Mouse (Mus musculus): ENCODE results near the gene M1ap.
A peak's percentile ranks its signal among the peaks of the same experiment; 100 is the strongest.

M1ap gene

GRCm38 (mm10) chr6:83033249-83034185 lies 86.8 kb downstream of the M1ap start, which contains the start of the genes Dok1 and Loxl3:
TSS of gene Dok1 (minus strand) at chr6:83033471.
TSS of gene Loxl3 (plus strand) at chr6:83034173.
- peak; percentile 76 to 78 for DNase-seq (ENCODE audit: low spot score in 2 of 2)

GRCm38 (mm10) chr6:83034463-83035055 lies 87.9 kb downstream of the M1ap start:
- DNase-seq (ENCODE audit: low spot score in 2 of 2), result no peak

- no peak for DNase-seq (ENCODE audit: low spot score in 2 of 2)
Measured at GRCm38 (mm10) chr6:83037188-83037587, 90.5 kb downstream of the M1ap start.

- DNase-seq (ENCODE audit: low spot score in 2 of 2), result peak; percentile 89 to 91
Measured at GRCm38 (mm10) chr6:83038496-83039012, 91.9 kb downstream of the M1ap start.

- DNase-seq (ENCODE audit: low spot score in 2 of 2), result no peak
Measured at GRCm38 (mm10) chr6:83040601-83041000, 93.9 kb downstream of the M1ap start.

GRCm38 (mm10) chr6:83043561-83043960 lies 96.9 kb downstream of the M1ap start:
- no peak for DNase-seq (ENCODE audit: low spot score in 2 of 2)

GRCm38 (mm10) chr6:83043993-83044392 lies 97.3 kb downstream of the M1ap start:
- DNase-seq (ENCODE audit: low spot score in 2 of 2), result no peak

- DNase-seq (ENCODE audit: low spot score in 2 of 2), result peak; percentile 54 to 59
Measured at GRCm38 (mm10) chr6:83044742-83045141, 98.0 kb downstream of the M1ap start.

GRCm38 (mm10) chr6:83049367-83049766 lies 102.7 kb downstream of the M1ap start:
- no peak for DNase-seq (ENCODE audit: low spot score in 2 of 2)

- DNase-seq (ENCODE audit: low spot score in 2 of 2), result peak in 1 of 2 experiments; percentile 26
Measured at GRCm38 (mm10) chr6:83053136-83053960, 106.6 kb downstream of the M1ap start.

- peak; percentile 96 to 97 for DNase-seq (ENCODE audit: low spot score in 2 of 2)
Measured at GRCm38 (mm10) chr6:83054074-83054851, 107.6 kb downstream of the M1ap start, which contains the start of gene Aup1. TSS of gene Aup1 (plus strand) at chr6:83054521.

- DNase-seq (ENCODE audit: low spot score in 2 of 2), result peak; percentile 28 to 35
Measured at GRCm38 (mm10) chr6:83054871-83055431, 108.2 kb downstream of the M1ap start, which contains the start of gene Htra2. TSS of gene Htra2 (minus strand) at chr6:83055273.

- DNase-seq (ENCODE audit: low spot score in 2 of 2), result no peak
Measured at GRCm38 (mm10) chr6:83057790-83058189, 111.1 kb downstream of the M1ap start, which contains the start of gene Dqx1. TSS of gene Dqx1 (plus strand) at chr6:83057844.

GRCm38 (mm10) chr6:83058725-83059124 lies 112.0 kb downstream of the M1ap start:
- no peak for DNase-seq (ENCODE audit: low spot score in 2 of 2)

- DNase-seq (ENCODE audit: low spot score in 2 of 2), result no peak
Measured at GRCm38 (mm10) chr6:83065995-83066394, 119.3 kb downstream of the M1ap start.

GRCm38 (mm10) chr6:83066441-83066840 lies 119.7 kb downstream of the M1ap start:
- no peak for DNase-seq (ENCODE audit: low spot score in 2 of 2)

GRCm38 (mm10) chr6:83068221-83068620 lies 121.5 kb downstream of the M1ap start:
- no peak for DNase-seq (ENCODE audit: low spot score in 2 of 2)

GRCm38 (mm10) chr6:83068706-83069487 lies 122.2 kb downstream of the M1ap start:
- no peak for DNase-seq (ENCODE audit: low spot score in 2 of 2)

GRCm38 (mm10) chr6:83069488-83070246 lies 123.0 kb downstream of the M1ap start:
- DNase-seq (ENCODE audit: low spot score in 2 of 2), result no peak
